8 mouse cellular contexts compared by ENCODE assay signal in genomic region chr1:133397483-133398237, GRCm38 (mm10). TPM values are rescaled to one million over a fixed set of nuclear protein-coding genes. Genes with fewer than 3 reads are reported as not detected.
DNase-seq lines count a peak whose midpoint lies in the region; ATAC-seq and TF ChIP-seq lines count a peak whose summit lies in the region.

No protein-coding gene starts in this region.

- ATAC-seq in hindbrain, embryonic 14.5 days (ENCODE audit: low FRiP score): peak; percentile 49; the same call in 1 of the 2 replicates
- ATAC-seq in lung, postnatal 0 days: peak; percentile 63

- WGBS in forebrain, embryonic 10.5 days: 5% methylated on average over 17 of the region's 17 CpGs
- 3% methylated on average over 17 of the region's 17 CpGs for WGBS in hindbrain, embryonic 14.5 days
- WGBS in lung, postnatal 0 days: 16% methylated on average over 17 of the region's 17 CpGs

- TF ChIP-seq CTCF in lung, postnatal 0 days (IDR thresholded peaks at IDR 0.05): peak; percentile 31; the same call in 1 of the 2 replicates

- H3K4me1 ChIP-seq in forebrain, embryonic 10.5 days: peaks cover 69% of the 10 kb centered on the region
- H3K4me1 ChIP-seq in hindbrain, embryonic 14.5 days (replicated peaks; ENCODE audit: control insufficient read depth, insufficient read depth, low read length): peaks cover 18% of the 10 kb centered on the region
- peaks cover 7% of the 10 kb centered on the region; the same call in 1 of the 2 replicates for H3K4me1 ChIP-seq in lung, postnatal 0 days (ENCODE audit: insufficient read depth, low read depth, low read length)

- peaks cover 19% of the 10 kb centered on the region for H3K36me3 ChIP-seq in forebrain, embryonic 10.5 days (replicated peaks)
- no peaks in the 10 kb centered on the region for H3K36me3 ChIP-seq in hindbrain, embryonic 14.5 days (replicated peaks; ENCODE audit: control insufficient read depth, insufficient read depth)
- no peaks in the 10 kb centered on the region for H3K36me3 ChIP-seq in lung, postnatal 0 days (ENCODE audit: insufficient read depth, low read length)

- peak overlapping the region; percentile 54 for H3K9ac ChIP-seq in hindbrain, embryonic 14.5 days
- H3K9ac ChIP-seq in lung, postnatal 0 days (replicated peaks; ENCODE audit: low read depth): no peak overlapping the region

- peak overlapping the region; percentile 86 for H3K27ac ChIP-seq in forebrain, embryonic 10.5 days
- H3K27ac ChIP-seq in hindbrain, embryonic 14.5 days: peak overlapping the region; percentile 89
- H3K27ac ChIP-seq in lung, postnatal 0 days (ENCODE audit: low read length): peak overlapping the region; percentile 69

- H3K9me3 ChIP-seq in forebrain, embryonic 10.5 days: no peaks in the 10 kb centered on the region
- H3K9me3 ChIP-seq in hindbrain, embryonic 14.5 days (ENCODE audit: control insufficient read depth, low read length): no peaks in the 10 kb centered on the region
- H3K9me3 ChIP-seq in lung, postnatal 0 days (ENCODE audit: low read length): no peaks in the 10 kb centered on the region

- peak overlapping the region; percentile 38 for H3K4me2 ChIP-seq in hindbrain, embryonic 14.5 days (replicated peaks)
- no peak overlapping the region for H3K4me2 ChIP-seq in lung, postnatal 0 days (replicated peaks; ENCODE audit: low read depth, low read length)

- H3K27me3 ChIP-seq in forebrain, embryonic 10.5 days (ENCODE audit: poor library complexity, severe bottlenecking): peaks cover 75% of the 10 kb centered on the region
- H3K27me3 ChIP-seq in hindbrain, embryonic 14.5 days (ENCODE audit: control insufficient read depth, insufficient read depth, low read length): no peaks in the 10 kb centered on the region
- no peaks in the 10 kb centered on the region for H3K27me3 ChIP-seq in lung, postnatal 0 days (replicated peaks; ENCODE audit: insufficient read depth, low read length)

- DNase-seq in adrenal gland, postnatal 10 days: peak; percentile 29
- DNase-seq in adrenal gland, postnatal 36 days: no peak
- peak; percentile 72 for DNase-seq in forebrain, embryonic 10.5 days (ENCODE audit: extremely low spot score, low spot score)
- DNase-seq in hindbrain, embryonic 14.5 days (ENCODE audit: low spot score): peak; percentile 60
- DNase-seq in lung, postnatal 0 days (ENCODE audit: low spot score): peak; percentile 74
- DNase-seq in testis, postnatal 10 days (ENCODE audit: low spot score): no peak
- DNase-seq in right cerebral cortex, postnatal 4 days: no peak
- no peak for DNase-seq in spleen, postnatal 14 days (ENCODE audit: low spot score in 2 of 2)

- peak overlapping the region; percentile 27 for H3K4me3 ChIP-seq in forebrain, embryonic 10.5 days
- no peak overlapping the region for H3K4me3 ChIP-seq in hindbrain, embryonic 14.5 days (replicated peaks; ENCODE audit: low read length)
- H3K4me3 ChIP-seq in lung, postnatal 0 days (ENCODE audit: low read depth, low read length): no peak overlapping the region

- peak; percentile 61; the same call in 1 of the 2 replicates for TF ChIP-seq EP300 in lung, postnatal 0 days (IDR thresholded peaks at IDR 0.05)

RNA-seq across cellular contexts. Expression of gene Sox13, which starts 26.5 kb away (rescaled TPM):
- total RNA-seq in adrenal gland, postnatal 10 days (2021): 10 to 100 TPM; 18.5 to 23.2 TPM
- total RNA-seq in adrenal gland, postnatal 36 days (2021): 10 to 100 TPM; 12.6 to 17.5 TPM
- 12.5 and 14.1 TPM in 2 replicates for polyA plus RNA-seq in forebrain, embryonic 10.5 days (2016; fragmentation: Nextera tagmentation; extraction: Ambion mirVana)
- polyA plus RNA-seq in hindbrain, embryonic 14.5 days (2014; fragmentation: Nextera tagmentation; extraction: Ambion mirVana): 5.8 and 6.0 TPM in 2 replicates
- 13.8 and 14.8 TPM in 2 replicates for polyA plus RNA-seq in lung, postnatal 0 days (2015; fragmentation: Nextera tagmentation; extraction: Ambion mirVana)

RNA-seq across cellular contexts. Expression of gene Etnk2, which starts 34.3 kb away (rescaled TPM):
- 10 to 100 TPM; 10.2 to 24.1 TPM for total RNA-seq in adrenal gland, postnatal 10 days (2021)
- 10 to 100 TPM in 1 of 2 experiments, 1 to 10 TPM in 1; 4.6 to 24.7 TPM for total RNA-seq in adrenal gland, postnatal 36 days (2021)
- 1.7 and 2.3 TPM in 2 replicates for polyA plus RNA-seq in forebrain, embryonic 10.5 days (2016; fragmentation: Nextera tagmentation; extraction: Ambion mirVana)
- polyA plus RNA-seq in hindbrain, embryonic 14.5 days (2014; fragmentation: Nextera tagmentation; extraction: Ambion mirVana): 20.3 TPM in 2 replicates
- 0.77 and 0.81 TPM in 2 replicates for polyA plus RNA-seq in lung, postnatal 0 days (2015; fragmentation: Nextera tagmentation; extraction: Ambion mirVana)

RNA-seq across cellular contexts. Expression of gene Ren1, which starts 47.4 kb away (rescaled TPM):
- 1 to 10 TPM in 1 of 2 experiments, under 1 TPM in 1; 0.94 to 5.1 TPM for total RNA-seq in adrenal gland, postnatal 10 days (2021)
- 1 to 10 TPM; 3.1 to 6.9 TPM for total RNA-seq in adrenal gland, postnatal 36 days (2021)
- not detected in 2 replicates for polyA plus RNA-seq in forebrain, embryonic 10.5 days (2016; fragmentation: Nextera tagmentation; extraction: Ambion mirVana)
- polyA plus RNA-seq in hindbrain, embryonic 14.5 days (2014; fragmentation: Nextera tagmentation; extraction: Ambion mirVana): 7.3 and 11.1 TPM in 2 replicates
- 0.61 and 1.3 TPM in 2 replicates for polyA plus RNA-seq in lung, postnatal 0 days (2015; fragmentation: Nextera tagmentation; extraction: Ambion mirVana)

Comparison
In these comparisons a context has a peak if more than half of its experiments do, and no peak if none do; other contexts are left out.
1. DNase-seq: peak in adrenal gland, postnatal 10 days (single experiment), forebrain, embryonic 10.5 days (single experiment), hindbrain, embryonic 14.5 days (single experiment) and lung, postnatal 0 days (single experiment); none in adrenal gland, postnatal 36 days (0 of 2), testis, postnatal 10 days (single experiment), right cerebral cortex, postnatal 4 days (single experiment) and spleen, postnatal 14 days (0 of 2).
2. Peak in every context shown above with its lines, with median percentiles within 50 percentile points of each other: H3K27ac ChIP-seq.